Mouse (Mus musculus): ENCODE results near the gene Hoxd12. TPM values are rescaled to one million over a fixed set of nuclear protein-coding genes. Genes with fewer than 3 reads are reported as not detected.

Gene Hoxd12
- polyA plus RNA-seq, 1 experiment = not detected

DNA sequence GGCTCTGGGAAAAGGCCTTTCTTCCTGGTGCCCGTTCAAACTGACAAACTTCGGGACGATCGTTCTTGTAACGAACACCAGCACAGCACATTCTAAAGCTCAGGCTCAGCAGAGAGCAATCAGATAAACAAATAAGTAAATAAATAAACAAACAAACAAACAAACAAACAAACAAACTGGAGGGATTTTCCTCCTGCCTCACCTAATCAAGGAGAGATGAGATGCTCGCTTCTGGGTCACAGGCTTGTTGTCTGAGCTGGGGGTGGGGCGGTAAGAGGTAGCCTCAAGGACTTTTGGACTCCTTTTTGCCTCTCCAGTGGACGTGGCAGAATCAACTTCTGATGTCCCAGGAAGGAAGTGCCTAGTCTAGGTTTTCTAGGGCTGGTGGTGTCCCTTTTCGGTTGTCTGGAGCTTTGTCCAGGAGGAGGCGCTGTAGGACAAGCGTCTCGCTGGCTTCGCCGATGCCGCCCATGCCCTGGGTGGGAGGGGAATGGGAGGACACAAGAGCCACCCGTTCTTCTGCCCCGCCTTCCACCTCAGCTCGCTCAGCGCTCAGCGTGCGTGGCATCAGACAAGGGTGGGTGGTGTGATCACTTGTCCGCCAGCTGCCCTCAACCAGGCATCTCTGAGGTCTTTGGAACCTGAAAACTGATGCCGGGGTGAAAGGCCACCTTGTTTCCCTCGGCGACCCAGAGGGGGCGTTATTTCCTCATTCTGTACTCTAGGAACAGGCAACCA lies 40.9 kb downstream of the Hoxd12 start:
- no peaks in the 10 kb centered on the region for H3K79me2 ChIP-seq (ENCODE audit: control insufficient read depth, insufficient read depth)
- TF ChIP-seq CTCF (IDR thresholded peaks at IDR 0.05; ENCODE audit: control insufficient read depth, insufficient read depth, insufficient read length) (peak; percentile 76), USF1 (IDR thresholded peaks at IDR 0.05; ENCODE audit: low read depth) (no peak)
- H3K27me3 ChIP-seq (ENCODE audit: control insufficient read depth, insufficient read depth, insufficient read length) = peaks cover 36% of the 10 kb centered on the region
- no peak overlapping the region for H3ac ChIP-seq (ENCODE audit: control insufficient read depth, insufficient read length, low read depth)
- no peak overlapping the region for H3K4me3 ChIP-seq (ENCODE audit: insufficient read depth, poor library complexity, severe bottlenecking)
- H3K36me3 ChIP-seq (ENCODE audit: control insufficient read depth, insufficient read depth) = no peaks in the 10 kb centered on the region
- H3K79me3 ChIP-seq (ENCODE audit: low read depth) = no peaks in the 10 kb centered on the region

DNA sequence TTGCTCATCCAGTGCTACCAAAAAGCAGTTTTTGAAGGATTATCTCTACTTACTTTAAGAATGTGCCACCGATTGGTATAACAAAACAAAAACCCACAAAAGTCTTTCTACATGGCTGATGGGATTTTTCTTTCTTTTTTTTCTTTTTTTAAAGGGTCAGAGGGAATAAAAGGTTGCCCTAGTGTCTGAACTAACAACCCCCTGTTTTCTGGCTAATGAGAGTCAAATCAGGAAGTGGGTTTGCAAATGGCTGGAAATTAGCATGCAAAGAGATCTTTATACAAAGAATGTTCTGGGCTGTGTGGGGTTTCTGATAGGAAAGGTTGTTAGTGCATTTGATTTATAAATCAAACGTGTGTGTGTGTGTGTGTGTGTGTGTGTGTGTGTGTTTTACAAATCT lies 45.6 kb downstream of the Hoxd12 start:
- no peak overlapping the region for H3K4me3 ChIP-seq (ENCODE audit: insufficient read depth, poor library complexity, severe bottlenecking)
- no peaks in the 10 kb centered on the region for H3K36me3 ChIP-seq (ENCODE audit: control insufficient read depth, insufficient read depth)
- H3K27me3 ChIP-seq (ENCODE audit: control insufficient read depth, insufficient read depth, insufficient read length) = peaks cover 43% of the 10 kb centered on the region
- H3K79me3 ChIP-seq (ENCODE audit: low read depth) = no peaks in the 10 kb centered on the region
- no peaks in the 10 kb centered on the region for H3K79me2 ChIP-seq (ENCODE audit: control insufficient read depth, insufficient read depth)
- no peak for TF ChIP-seq CEBPB (IDR thresholded peaks at IDR 0.05; ENCODE audit: low read depth)
- TF ChIP-seq FOSL1 (IDR thresholded peaks at IDR 0.05; ENCODE audit: insufficient read depth, low read length, poor library complexity, severe bottlenecking) = no peak
- TF ChIP-seq MYOD1 (IDR thresholded peaks at IDR 0.05; ENCODE audit: control insufficient read depth, insufficient read length, low read depth) = no peak
- TF ChIP-seq CTCF (IDR thresholded peaks at IDR 0.05; ENCODE audit: control insufficient read depth, insufficient read depth, insufficient read length) = no peak
- TF ChIP-seq MAX (IDR thresholded peaks at IDR 0.05) = no peak
- TF ChIP-seq USF1 (IDR thresholded peaks at IDR 0.05; ENCODE audit: low read depth) = no peak
- no peak for TF ChIP-seq MYOG (IDR thresholded peaks at IDR 0.05; ENCODE audit: control insufficient read depth, extremely low read depth, insufficient read length)
- H3ac ChIP-seq (ENCODE audit: control insufficient read depth, insufficient read length, low read depth) = no peak overlapping the region

DNA sequence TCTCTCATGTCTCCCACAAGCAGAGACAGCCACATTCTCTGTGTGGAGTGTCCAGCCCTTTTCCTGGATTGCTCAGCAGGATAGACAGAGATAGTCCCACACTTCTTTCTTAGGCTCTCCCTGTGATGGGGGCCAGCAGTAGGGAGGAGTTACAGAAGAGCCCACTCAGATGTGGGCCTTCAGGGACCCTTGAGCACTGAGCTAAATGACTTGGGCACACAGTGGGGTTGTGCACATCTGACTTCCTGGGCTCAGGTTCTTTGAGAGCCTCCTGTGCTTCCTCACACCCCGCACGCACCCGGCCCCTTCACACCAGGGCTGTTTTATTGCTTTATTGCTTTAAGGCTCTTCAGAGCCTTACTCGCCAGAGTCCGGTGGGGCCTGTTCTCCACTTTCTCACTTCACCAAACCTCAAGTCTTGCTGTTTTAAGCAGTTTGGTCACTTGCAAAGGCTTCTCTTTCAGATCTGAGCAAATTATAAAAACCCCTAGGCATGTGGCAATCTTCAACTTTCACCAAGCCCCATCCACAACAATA lies 46.2 kb downstream of the Hoxd12 start:
- H3K79me2 ChIP-seq (ENCODE audit: control insufficient read depth, insufficient read depth) = no peaks in the 10 kb centered on the region
- H3K4me3 ChIP-seq (ENCODE audit: insufficient read depth, poor library complexity, severe bottlenecking) = no peak overlapping the region
- peaks cover 46% of the 10 kb centered on the region for H3K27me3 ChIP-seq (ENCODE audit: control insufficient read depth, insufficient read depth, insufficient read length)
- no peak overlapping the region for H3ac ChIP-seq (ENCODE audit: control insufficient read depth, insufficient read length, low read depth)
- TF ChIP-seq MYOD1 (IDR thresholded peaks at IDR 0.05; ENCODE audit: control insufficient read depth, insufficient read length, low read depth) = no peak
- no peak for TF ChIP-seq CEBPB (IDR thresholded peaks at IDR 0.05; ENCODE audit: low read depth)
- no peak for TF ChIP-seq FOSL1 (IDR thresholded peaks at IDR 0.05; ENCODE audit: insufficient read depth, low read length, poor library complexity, severe bottlenecking)
- no peak for TF ChIP-seq USF1 (IDR thresholded peaks at IDR 0.05; ENCODE audit: low read depth)
- no peak for TF ChIP-seq MYOG (IDR thresholded peaks at IDR 0.05; ENCODE audit: control insufficient read depth, extremely low read depth, insufficient read length)
- no peak for TF ChIP-seq MAX (IDR thresholded peaks at IDR 0.05)
- TF ChIP-seq CTCF (IDR thresholded peaks at IDR 0.05; ENCODE audit: control insufficient read depth, insufficient read depth, insufficient read length) = no peak
- no peaks in the 10 kb centered on the region for H3K36me3 ChIP-seq (ENCODE audit: control insufficient read depth, insufficient read depth)
- no peaks in the 10 kb centered on the region for H3K79me3 ChIP-seq (ENCODE audit: low read depth)

DNA sequence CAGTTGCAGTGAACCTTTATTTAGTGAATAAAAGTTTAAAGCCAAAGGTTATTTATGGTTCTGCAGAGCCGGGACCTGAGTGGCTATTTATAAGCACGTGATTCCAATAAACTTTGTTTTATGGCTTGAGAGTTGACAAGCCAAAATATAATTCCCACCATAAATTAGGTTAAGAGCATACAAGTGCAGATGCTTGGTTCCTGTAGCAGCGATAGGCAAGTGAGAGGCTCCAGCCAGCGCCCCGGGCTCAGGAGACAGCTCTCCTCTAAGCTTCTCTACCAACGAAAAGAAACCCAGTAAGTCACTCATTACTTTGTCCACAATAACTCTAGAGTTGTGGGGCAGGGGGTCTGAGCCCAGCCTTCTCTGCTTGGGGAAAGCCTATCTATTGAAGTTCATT lies 47.1 kb downstream of the Hoxd12 start:
- H3ac ChIP-seq (ENCODE audit: control insufficient read depth, insufficient read length, low read depth) = no peak overlapping the region
- no peak overlapping the region for H3K4me3 ChIP-seq (ENCODE audit: insufficient read depth, poor library complexity, severe bottlenecking)
- H3K79me2 ChIP-seq (ENCODE audit: control insufficient read depth, insufficient read depth) = no peaks in the 10 kb centered on the region
- no peaks in the 10 kb centered on the region for H3K36me3 ChIP-seq (ENCODE audit: control insufficient read depth, insufficient read depth)
- H3K79me3 ChIP-seq (ENCODE audit: low read depth) = no peaks in the 10 kb centered on the region
- TF ChIP-seq FOSL1 (IDR thresholded peaks at IDR 0.05; ENCODE audit: insufficient read depth, low read length, poor library complexity, severe bottlenecking) (no peak), USF1 (IDR thresholded peaks at IDR 0.05; ENCODE audit: low read depth) (no peak), MYOG (IDR thresholded peaks at IDR 0.05; ENCODE audit: control insufficient read depth, extremely low read depth, insufficient read length) (no peak), CTCF (IDR thresholded peaks at IDR 0.05; ENCODE audit: control insufficient read depth, insufficient read depth, insufficient read length) (no peak), CEBPB (IDR thresholded peaks at IDR 0.05; ENCODE audit: low read depth) (no peak), MAX (IDR thresholded peaks at IDR 0.05) (no peak), MYOD1 (IDR thresholded peaks at IDR 0.05; ENCODE audit: control insufficient read depth, insufficient read length, low read depth) (no peak)
- H3K27me3 ChIP-seq (ENCODE audit: control insufficient read depth, insufficient read depth, insufficient read length) = peaks cover 49% of the 10 kb centered on the region

DNA sequence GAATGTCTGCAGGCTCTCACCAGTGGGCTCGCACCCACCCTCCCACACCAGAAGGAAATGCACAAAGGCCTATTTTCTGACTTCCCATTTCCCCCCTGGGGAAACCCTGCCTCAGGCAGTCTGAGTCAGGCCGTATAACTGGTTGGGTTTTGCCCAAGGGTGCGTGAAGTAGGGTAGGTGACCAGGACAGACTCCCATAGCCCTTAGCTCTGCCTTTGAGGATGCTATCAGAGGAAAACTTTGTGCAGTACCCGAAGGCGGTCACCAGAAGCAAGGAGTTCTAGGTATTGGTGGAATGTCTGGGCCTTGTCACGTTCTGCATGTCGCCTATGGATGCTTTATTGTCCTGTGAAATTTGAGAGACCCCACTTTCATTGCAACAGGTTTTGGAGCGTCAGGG lies 48.1 kb downstream of the Hoxd12 start:
- peaks cover 59% of the 10 kb centered on the region for H3K27me3 ChIP-seq (ENCODE audit: control insufficient read depth, insufficient read depth, insufficient read length)
- H3K79me2 ChIP-seq (ENCODE audit: control insufficient read depth, insufficient read depth) = no peaks in the 10 kb centered on the region
- H3K36me3 ChIP-seq (ENCODE audit: control insufficient read depth, insufficient read depth) = no peaks in the 10 kb centered on the region
- H3K4me3 ChIP-seq (ENCODE audit: insufficient read depth, poor library complexity, severe bottlenecking) = no peak overlapping the region
- TF ChIP-seq MYOG (IDR thresholded peaks at IDR 0.05; ENCODE audit: control insufficient read depth, extremely low read depth, insufficient read length) = no peak
- no peak for TF ChIP-seq USF1 (IDR thresholded peaks at IDR 0.05; ENCODE audit: low read depth)
- TF ChIP-seq MAX (IDR thresholded peaks at IDR 0.05) = no peak
- no peak for TF ChIP-seq CEBPB (IDR thresholded peaks at IDR 0.05; ENCODE audit: low read depth)
- no peak for TF ChIP-seq MYOD1 (IDR thresholded peaks at IDR 0.05; ENCODE audit: control insufficient read depth, insufficient read length, low read depth)
- TF ChIP-seq FOSL1 (IDR thresholded peaks at IDR 0.05; ENCODE audit: insufficient read depth, low read length, poor library complexity, severe bottlenecking) = no peak
- no peak for TF ChIP-seq CTCF (IDR thresholded peaks at IDR 0.05; ENCODE audit: control insufficient read depth, insufficient read depth, insufficient read length)
- no peak overlapping the region for H3ac ChIP-seq (ENCODE audit: control insufficient read depth, insufficient read length, low read depth)
- no peaks in the 10 kb centered on the region for H3K79me3 ChIP-seq (ENCODE audit: low read depth)
